Mouse (Mus musculus) gastrocnemius, postnatal 36 days (tissue): ENCODE results near the gene Wfdc3. TPM values are rescaled to one million over a fixed set of nuclear protein-coding genes. Genes with fewer than 3 reads are reported as not detected.

ENCODE experiments used
- total RNA-seq, 2 experiments: library from RNA; stranded (reverse); gene quantifications; 2 replicates each; pipeline ENCODE4 v1.2.3; 2021

Gene Wfdc3
- total RNA-seq, 2 experiments from 2014 or later, result not detected

Other genes with a start within 250 kb of the Wfdc3 start
- 10 to 100 TPM; 31.8 to 32.5 TPM for gene Pigt, start 248.4 kb downstream of the Wfdc3 start, total RNA-seq
- under 1 TPM in 1 of 2 experiments, not detected in 1; 0.71 TPM for gene Wfdc2, start 183.5 kb downstream of the Wfdc3 start, total RNA-seq
- not detected for gene Spint3, start 172.5 kb downstream of the Wfdc3 start, total RNA-seq
- not detected for gene Wfdc6a, start 160.5 kb downstream of the Wfdc3 start, total RNA-seq
- gene Eppin, start 152.3 kb downstream of the Wfdc3 start, total RNA-seq, result not detected
- not detected for gene Wfdc6b, start 132.4 kb downstream of the Wfdc3 start, total RNA-seq
- gene Wfdc8, start 132.3 kb downstream of the Wfdc3 start, total RNA-seq, result not detected
- gene Wfdc16, start 107.1 kb downstream of the Wfdc3 start, total RNA-seq, result not detected
- not detected for gene Wfdc10, start 89.9 kb downstream of the Wfdc3 start, total RNA-seq
- gene Wfdc9, start 89.3 kb downstream of the Wfdc3 start, total RNA-seq, result not detected
- not detected for gene Wfdc11, start 71.8 kb downstream of the Wfdc3 start, total RNA-seq
- gene Wfdc13, start 60.8 kb downstream of the Wfdc3 start, total RNA-seq, result not detected
- not detected for gene Spint4, start 47.4 kb downstream of the Wfdc3 start, total RNA-seq
- gene Spint5, start 30.6 kb downstream of the Wfdc3 start, total RNA-seq, result not detected
- gene Dnttip1, start 52 bp upstream of the Wfdc3 start, total RNA-seq, result 10 to 100 TPM; 15.8 to 18.1 TPM
- 1 to 10 TPM; 1.0 to 1.4 TPM for gene Ube2c, start 24.0 kb upstream of the Wfdc3 start, total RNA-seq
- over 10,000 TPM; 16,945 to 17,744 TPM for gene Tnnc2, start 34.0 kb upstream of the Wfdc3 start, total RNA-seq
- gene Snx21, start 39.9 kb upstream of the Wfdc3 start, total RNA-seq, result 10 to 100 TPM; 18.1 to 20.8 TPM
- gene Acot8, start 59.0 kb upstream of the Wfdc3 start, total RNA-seq, result 1 to 10 TPM; 6.9 to 8.6 TPM
- 1 to 10 TPM; 1.2 TPM for gene Zswim3, start 59.2 kb upstream of the Wfdc3 start, total RNA-seq
- gene Zswim1, start 76.8 kb upstream of the Wfdc3 start, total RNA-seq, result 1 to 10 TPM; 3.0 to 4.6 TPM
- under 1 TPM in 1 of 2 experiments, not detected in 1; 0.36 TPM for gene Spata25, start 82.6 kb upstream of the Wfdc3 start, total RNA-seq
- gene Ctsa, start 86.9 kb upstream of the Wfdc3 start, total RNA-seq, result 10 to 100 TPM; 45.6 to 49.4 TPM
- 10 to 100 TPM; 35.8 to 36.3 TPM for gene Neurl2, start 87.5 kb upstream of the Wfdc3 start, total RNA-seq
- 10 to 100 TPM; 15.3 to 15.7 TPM for gene Pltp, start 111.8 kb upstream of the Wfdc3 start, total RNA-seq
- 10 to 100 TPM; 23.8 to 26.9 TPM for gene Pcif1, start 133.4 kb upstream of the Wfdc3 start, total RNA-seq
- gene Zfp335, start 165.8 kb upstream of the Wfdc3 start, total RNA-seq, result 1 to 10 TPM; 8.8 to 9.3 TPM
- gene Mmp9, start 194.8 kb upstream of the Wfdc3 start, total RNA-seq, result under 1 TPM; 0.38 to 0.62 TPM
- gene Slc12a5, start 214.9 kb upstream of the Wfdc3 start, total RNA-seq, result under 1 TPM; 0.25 to 0.36 TPM